Mouse (Mus musculus) adrenal gland, adult 8-10 months (tissue): ENCODE results near the gene Ctns. TPM values are rescaled to one million over a fixed set of nuclear protein-coding genes. Genes with fewer than 3 reads are reported as not detected.
A peak's percentile ranks its signal among the peaks of the same experiment; 100 is the strongest.

ENCODE experiments used
- DNase-seq: peaks from one replicate; pipeline ENCODE4 v3.0.0; 2022
- total RNA-seq, 4 experiments: library from RNA; stranded (reverse); gene quantifications; 2 replicates each; pipeline ENCODE4 v1.2.4; 2022

Gene Ctns
- 10 to 100 TPM; 15.3 to 26.2 (median 20.2) TPM for total RNA-seq

DNA sequence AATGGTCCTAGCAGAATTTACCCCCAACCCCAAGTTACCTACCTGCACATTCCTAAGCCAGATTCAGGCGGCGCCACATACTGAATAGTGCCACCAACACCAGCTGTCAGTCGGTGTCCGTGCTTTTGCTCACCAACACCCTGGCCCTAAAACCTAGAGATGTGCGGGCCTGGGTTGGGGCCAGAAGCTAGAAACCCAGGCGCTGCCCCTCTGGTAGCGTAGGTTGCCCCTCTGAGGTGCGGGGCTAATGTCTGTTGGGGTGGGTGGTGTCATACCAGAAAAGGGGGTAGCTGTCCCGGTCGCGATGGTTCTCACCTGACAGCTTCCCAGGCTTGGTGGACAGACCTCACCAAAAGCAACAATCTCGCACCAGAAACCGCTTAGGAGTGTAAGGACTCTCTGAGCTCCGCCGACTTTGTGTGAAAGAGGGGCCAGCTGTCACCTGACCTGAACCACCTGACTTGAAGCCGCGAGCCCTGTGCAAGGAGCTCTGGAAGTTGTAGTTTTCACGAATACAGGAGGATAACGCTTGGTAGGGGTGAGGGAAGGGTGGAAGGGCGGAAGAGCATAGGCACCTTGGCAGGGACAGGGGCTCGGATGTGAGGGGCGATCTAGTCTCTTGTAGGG, at the start of gene Ctns:
Ctns (minus strand) TSS at position 440 of the 627 bp plus-strand sequence.
- peak; percentile 86 for DNase-seq

DNA sequence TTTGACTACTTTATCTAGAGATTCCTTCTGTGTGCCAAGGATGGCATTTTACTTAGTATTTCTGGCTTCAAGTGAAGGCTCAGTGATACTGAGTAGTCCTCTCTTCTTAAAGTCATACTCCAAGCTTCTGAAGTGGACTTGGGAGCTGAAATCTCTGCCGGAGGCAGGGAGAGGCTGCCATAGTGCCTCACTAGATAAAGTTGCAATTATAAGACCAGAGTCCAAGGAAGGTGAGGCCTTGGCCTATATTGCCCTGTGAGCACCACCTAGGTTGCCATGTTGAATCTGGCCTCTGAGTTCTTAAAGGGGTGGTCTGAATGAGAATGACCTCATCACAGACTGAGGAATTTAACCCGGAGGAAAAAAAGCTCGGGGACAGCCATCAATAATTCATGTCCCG, 43.9 kb upstream of the Ctns start:
- no peak for DNase-seq

DNA sequence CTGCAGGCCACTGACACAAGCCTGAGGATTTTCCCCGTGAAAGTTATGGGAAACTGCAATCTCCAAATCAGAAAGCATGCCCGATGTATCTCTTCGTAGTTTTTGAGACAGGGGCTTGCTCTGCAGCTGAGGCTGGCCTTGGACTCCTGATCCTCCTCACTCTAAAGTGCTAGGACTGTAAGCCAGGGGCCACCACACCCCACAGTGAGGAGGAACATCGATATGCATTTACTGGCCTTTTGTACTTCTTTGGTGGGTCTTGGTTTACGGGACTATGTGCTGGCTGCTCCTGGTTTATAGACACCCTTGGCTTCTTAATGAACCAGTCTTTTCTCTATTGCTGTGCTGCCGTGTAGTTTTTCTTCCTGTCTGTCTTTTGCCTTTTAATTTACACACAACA, 43.4 kb upstream of the Ctns start:
- no peak for DNase-seq

DNA sequence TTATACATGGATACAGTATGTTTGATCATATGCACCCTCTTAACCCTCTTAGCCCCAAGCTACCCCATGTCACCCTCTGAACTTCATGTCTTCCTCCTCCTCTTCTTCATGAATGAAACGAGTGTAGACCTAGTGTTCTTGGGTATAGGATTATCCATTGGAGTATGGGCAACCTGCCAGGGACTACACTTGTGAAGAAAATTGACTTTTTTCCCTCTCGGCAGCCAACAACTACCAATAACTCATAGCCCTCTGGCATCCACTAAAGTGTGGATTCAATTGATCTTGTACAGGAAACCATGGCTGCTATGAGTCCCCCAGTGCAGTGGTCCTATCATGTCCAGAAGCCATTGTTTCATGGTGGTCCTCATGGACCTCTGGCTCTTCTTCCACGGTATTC, 37.9 kb upstream of the Ctns start:
- DNase-seq: no peak

DNA sequence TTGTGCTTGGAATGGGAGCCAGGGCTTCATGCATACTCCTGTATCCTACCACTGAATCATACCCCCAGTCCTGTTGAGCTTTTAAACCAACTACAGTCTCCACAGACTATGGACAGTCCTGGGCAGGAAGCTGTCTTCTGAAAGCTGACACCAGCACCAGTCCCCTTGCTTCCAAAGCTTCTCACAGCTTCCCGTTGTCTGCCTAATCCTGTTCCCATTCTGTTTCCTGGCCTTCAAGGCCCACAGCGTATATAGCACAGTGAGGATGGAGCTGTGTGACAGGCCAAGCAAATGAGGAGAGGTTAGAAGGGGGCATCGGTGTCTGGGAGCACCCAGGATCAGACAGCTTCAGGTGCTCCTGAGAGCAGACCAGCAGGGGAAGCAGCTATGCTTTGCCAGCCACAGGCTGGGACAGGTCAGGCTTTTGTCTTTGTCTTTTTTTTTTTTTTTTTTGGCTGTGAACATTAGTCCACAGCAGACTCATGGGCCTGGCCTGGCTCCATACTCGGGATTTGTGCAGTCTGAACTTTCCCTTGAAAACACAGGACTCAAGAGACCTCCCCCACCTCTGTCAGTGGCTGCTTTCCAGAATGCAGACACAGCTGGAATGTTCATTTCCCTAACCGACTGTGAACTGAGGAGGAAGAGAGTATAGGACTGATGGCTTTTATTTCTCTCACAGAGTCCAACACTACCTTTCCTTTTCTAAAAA, 37.3 kb upstream of the Ctns start:
- DNase-seq: peak; percentile 14

DNA sequence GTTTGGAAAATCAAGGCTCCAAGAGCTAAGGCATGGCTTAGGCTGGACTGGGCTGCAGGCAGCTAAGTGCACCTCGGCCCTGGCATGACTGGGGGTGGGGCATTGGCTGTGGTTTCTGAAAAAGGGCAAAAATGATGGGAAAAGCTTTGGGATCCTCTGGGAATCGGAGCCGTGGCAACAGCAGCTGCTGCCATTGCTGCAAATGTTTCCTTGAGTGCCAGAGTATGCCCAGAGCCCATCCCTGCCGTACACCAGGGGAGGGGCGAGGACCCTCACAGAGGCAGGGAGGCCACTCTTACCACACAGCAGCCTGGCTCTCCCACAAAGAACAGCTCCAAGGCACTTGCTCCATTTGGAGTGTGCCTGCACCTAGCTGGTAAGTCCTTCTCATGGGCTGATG, 35.1 kb upstream of the Ctns start, which contains the start of gene Trpv1:
Trpv1 (plus strand) TSS at position 301 of the 400 bp plus-strand sequence.
- no peak for DNase-seq

DNA sequence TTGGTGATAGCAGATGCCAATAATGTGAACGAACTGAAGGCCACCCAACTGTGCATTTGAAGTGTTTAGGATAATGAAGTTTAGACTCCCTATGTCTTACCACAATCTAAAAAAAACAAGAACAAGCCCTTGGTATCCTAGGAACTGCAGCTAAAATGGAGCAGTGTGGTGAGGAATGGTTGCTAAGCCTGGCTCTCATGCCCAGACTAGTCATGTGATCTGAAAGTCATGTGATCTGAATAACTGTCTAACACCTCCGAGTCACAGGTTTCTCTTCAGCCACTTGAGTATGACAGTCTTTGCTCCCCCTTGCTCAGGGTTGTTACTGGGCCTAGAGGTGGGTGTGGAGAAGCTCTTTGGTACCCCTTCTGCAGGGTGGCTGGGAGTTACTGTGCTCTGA, 33.7 kb upstream of the Ctns start:
- DNase-seq: no peak

DNA sequence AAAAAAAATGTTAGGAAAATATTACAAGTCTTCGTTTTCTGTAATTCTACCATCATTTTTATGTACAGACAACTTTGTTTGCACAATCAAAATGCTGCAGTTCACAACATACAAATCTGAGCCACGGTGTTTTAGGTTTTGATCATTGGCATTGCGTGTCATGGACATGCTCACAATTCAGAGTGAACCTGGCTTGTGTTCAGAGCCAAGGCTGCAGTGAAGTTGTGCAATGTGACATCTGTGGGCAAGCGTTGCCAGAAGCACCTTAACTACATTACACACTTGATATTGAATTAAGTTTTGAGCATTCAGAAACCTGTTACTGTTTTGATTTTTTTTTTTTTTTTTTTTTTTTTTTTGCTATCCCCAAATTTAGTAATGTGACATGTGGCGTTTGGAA, 31.2 kb upstream of the Ctns start:
- no peak for DNase-seq

DNA sequence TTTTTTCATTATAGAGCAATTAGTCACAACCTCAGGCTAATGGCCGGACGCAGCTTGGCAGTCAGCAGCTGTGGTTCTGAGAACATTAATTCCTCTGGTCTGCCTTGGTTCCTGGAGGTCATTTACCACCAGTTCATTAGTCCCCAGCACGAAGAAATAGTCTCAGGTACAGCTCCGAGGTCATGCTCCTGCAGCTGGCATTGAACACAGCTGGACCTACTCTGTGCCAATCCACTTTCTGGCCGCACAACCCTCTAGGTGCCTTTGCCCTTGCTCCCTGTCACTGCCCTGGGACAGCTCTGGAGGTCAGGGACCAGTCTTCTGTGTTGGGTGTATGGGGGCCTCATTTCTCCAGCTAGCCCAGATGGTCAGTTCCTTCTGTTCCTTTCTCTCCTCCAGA, 30.0 kb upstream of the Ctns start:
- DNase-seq: no peak

DNA sequence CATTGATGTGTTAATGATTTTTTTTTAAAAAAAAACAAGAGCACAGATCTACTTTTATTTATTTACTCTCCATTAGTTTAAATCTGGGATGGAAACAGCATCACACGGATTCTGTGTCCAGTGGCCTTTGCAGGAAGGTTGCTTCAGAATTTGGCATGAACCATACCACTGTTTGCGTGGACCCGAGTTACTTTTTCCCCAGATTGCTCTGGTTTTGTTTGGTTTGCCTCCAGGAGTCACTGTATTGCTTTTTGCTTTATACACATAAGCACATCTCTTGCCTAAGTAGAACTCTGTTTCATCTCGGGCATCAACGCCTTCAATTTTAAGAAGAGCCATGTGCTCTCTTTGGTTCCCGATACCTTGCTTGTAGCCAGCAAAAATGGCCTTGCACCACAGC, 27.0 kb upstream of the Ctns start:
- DNase-seq: no peak

DNA sequence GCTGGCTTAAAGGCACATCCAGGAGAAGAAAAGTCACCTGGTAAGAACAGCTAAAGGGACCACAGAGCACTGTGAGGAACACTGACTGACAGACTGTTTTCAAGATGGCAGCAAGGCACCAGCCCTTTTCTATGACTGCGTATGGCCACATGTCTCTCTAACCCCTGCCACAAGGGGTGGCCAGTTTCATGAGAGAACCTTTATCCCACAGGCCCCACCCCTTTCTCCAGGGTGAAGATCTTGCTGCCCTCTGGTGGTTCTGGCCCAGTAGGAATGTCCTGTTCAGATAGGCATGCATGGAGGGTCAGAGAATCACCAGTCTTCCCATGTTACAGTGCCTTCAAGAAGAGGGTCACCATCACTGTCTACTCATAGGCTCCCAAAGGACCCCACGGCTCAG, 25.1 kb upstream of the Ctns start:
- peak; percentile 23 for DNase-seq

DNA sequence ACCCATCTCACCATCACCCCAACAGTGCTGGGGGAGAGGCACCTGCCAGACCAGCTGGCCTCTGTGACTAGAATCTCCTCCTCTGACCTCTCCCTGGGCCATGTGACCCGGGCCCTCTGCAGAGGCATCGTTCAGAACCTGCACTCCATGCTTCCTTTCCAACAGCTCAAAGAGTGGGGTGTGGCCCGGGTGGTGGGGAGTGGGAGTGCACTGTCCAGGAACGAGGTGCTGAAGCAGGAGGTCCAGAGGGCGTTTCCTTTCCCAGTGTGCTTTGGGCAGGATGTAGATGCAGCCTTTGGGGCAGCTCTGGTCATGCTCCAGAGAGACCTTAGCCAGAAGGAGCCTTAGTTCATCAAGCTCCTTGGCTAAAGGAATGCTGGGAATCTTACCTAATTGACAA, 24.0 kb upstream of the Ctns start:
- DNase-seq: no peak

DNA sequence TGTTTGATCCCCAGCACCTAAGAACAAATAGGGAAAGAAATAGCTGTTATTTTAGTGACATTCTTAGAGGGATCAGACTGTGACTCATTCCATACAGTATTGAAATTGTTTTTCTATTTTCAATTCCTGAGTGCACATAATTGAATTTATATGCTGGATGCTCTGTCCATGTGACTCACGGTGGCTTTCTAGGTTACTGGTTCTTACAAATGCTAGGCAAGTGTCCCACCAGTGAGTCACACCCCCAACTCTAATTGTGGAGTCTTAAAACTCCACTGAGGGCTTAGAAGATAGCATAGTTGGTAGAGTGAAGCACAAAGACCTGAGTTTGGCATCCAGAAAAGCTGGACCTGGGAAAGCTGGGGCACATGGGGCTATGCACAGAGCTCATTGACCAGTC, 21.8 kb upstream of the Ctns start:
- DNase-seq: no peak

DNA sequence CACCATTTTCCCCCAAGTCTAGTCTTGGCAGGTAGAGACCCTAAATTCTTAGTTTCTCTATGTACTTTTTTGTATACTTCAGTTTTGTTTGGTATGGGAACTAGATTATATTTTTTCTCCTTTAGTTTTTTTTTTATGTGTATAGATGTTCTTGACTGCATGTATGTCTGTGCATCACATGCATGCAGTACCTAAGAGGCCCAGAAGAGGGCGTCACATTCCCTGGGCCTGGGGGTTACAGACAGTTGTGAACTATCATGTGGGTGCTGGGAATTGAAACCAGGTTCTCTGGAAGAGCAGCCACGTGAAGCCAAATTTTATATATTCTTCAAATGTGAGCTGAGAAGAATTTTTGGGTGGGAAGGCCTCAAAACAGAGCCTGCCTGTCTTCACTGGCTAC, 20.8 kb upstream of the Ctns start:
- DNase-seq: no peak

DNA sequence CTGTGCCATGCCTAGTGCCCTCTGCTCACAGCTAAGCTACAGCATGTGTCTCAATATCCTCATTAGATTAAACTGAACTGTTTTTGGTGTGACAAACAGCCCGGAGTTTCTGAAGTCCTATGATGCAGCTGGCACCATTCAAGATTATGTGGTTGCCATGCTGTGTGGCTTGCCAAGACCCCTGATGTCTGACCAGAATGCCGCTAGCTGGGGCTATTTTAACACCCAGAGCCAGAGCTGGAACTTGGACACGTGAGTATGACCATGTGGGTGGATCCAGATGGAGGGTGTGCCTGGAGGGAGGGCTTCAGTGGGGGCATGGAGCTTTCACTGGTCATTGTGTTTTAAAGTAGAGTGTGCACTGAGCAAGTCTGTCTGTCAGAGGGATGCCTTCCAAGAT, 15.1 kb upstream of the Ctns start:
- DNase-seq: no peak

DNA sequence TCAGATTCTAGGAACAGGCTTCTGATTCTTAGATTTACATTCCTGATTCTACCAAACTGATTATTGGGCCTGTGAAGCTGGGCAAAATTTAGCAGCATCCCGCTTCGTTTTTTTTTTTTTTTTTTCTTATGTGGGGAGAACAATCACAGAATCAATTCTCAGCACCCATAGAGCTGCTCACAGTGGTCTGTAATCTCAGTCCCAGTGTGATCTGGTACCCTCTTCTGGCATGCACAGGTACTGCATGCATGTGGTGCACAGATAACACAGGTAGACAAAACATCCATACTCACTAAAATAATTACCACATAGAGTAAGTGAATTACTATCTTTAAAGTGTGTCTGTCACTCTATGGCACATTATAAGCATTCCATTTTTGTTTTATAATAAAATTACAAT, 8.8 kb upstream of the Ctns start:
- DNase-seq: no peak

DNA sequence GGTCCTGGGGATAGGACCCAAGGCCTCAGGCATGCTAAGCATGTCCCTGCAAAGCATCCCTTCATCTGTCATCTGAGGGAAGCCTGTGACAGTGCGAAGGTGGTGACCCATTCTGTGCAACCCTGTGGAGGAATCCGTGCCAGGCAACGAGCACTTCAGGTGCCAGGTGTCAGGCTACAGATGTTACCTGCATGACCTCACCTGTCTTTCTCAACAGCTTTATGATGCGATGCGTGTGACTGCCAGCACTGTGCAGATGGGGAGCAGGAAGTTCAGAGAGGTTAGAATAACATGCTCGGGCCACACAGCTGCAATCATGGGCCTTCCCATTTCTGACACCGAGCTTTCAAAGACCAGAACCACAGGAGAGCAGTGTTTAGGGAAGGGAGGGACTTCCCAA, 6.4 kb upstream of the Ctns start:
- no peak for DNase-seq

DNA sequence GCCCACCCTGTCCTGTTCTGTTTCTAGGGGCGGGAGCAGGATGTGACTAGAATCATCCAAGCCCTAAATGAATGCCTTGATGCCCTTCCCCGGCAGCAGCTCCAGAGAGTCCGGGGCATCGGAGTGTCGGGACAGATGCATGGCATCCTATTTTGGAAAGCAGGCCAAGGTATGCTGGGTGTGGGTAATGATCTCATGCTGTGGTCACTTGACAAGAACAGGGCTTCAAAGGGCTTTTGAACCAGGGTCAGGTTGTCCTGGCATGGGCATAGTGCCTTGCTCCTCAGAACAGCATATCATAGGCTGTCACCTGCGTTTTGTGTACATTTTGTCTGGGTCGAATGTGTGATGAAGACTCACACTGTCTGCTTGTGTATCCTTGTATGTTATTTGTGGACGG, 5.1 kb upstream of the Ctns start:
- no peak for DNase-seq

DNA sequence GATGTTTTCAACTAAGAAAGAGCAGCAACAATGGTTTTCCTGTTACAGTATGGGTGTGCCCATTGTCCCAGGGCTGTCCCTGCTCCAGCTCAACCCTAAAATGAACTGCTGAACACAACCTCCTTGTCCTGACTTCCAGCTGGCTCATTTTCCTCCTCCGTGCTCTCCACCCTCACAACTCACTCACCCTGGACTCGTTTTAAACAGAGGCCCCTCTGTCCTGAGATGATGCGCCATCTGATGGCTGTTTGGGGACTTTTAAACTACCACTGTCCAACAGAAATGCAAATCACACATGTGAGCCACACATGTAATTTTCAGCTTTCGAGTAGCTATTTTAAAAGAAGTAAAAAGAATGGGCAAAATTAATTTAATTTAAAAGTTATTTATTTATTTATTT, 2.8 kb upstream of the Ctns start:
- no peak for DNase-seq

DNA sequence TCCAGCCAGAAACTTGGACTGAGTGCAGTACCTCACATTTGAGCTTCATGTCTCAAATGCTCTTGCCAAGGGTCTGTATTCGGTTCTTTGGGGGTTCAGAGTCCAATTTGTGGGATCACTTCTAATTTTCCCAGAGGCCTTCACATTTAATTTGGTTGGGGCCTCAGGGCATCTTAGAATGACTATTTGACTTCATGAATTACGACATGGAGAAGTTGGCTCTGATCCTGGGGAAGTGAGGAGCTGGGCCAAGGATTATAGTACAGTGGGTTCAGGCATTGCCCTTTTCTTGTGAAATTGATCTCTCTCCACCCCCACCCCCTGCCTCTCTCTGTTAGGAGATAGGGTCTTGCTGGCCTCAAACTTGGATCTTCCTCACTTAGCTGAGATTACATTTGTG, 2.2 kb upstream of the Ctns start:
- no peak for DNase-seq

DNA sequence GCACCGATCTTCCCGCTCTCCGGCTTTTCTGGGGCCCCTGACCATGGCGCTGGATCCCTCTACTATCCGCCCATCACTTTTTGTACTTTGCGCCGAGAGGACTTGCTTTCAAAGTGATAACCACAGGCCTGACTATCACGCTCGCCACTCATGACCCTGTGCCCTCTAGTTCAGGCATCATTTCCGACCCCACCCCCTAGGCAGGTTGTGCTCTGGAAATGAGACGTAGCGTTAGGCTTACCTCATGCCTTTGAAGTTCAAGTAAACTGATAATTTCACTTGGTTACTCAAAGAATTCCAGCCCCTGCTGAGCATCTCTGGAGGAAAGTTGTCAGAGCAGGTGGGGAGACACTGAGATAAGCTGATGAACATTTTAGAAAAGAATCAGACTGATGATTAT, 1.0 kb upstream of the Ctns start:
- no peak for DNase-seq

DNA sequence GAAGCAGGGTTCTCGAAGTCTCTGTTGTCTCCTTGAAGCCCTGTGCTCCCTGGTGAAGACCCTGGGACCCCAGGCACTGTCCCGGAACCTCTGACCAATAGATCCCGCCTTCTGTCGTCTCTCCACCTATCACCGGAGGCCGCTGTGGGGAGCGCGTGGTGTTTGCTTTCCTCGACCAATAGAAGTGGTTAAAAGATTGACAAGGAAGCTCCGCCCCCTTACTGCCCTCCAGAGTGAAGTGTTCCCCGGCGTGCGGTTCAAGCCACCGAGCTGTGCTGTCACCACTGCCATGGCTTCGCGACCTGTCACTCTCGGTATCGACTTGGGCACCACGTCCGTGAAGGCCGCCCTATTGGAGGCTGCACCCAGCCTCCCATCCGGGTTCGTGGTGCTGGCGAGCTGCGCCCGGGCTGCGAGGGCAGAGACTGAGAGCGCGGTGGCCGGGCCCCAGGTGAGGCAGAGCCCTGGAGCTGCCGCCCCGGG, 429 bp upstream of the Ctns start, which contains the start of gene Shpk:
Shpk (plus strand) TSS at position 231 of the 483 bp plus-strand sequence.
- peak; percentile 94 for DNase-seq

DNA sequence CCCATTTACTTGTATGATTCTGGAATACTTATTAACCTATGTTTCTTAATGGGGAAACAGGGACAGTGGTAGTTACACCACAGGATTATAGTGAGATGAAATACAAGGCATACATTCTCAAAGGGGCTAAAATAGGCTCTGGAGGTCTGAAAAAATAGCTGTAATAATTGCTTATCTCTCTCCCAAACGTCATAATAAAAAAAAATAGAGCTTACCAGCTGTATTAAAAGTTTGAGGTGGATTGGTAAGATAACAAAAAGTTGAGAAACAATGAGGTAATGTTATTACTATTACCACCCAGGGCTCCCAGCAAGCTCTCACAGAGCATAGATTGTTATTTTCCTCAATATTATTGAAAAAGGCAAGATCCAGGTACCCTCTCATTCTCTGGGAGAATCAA, 652 bp downstream of the Ctns start:
- DNase-seq: no peak

DNA sequence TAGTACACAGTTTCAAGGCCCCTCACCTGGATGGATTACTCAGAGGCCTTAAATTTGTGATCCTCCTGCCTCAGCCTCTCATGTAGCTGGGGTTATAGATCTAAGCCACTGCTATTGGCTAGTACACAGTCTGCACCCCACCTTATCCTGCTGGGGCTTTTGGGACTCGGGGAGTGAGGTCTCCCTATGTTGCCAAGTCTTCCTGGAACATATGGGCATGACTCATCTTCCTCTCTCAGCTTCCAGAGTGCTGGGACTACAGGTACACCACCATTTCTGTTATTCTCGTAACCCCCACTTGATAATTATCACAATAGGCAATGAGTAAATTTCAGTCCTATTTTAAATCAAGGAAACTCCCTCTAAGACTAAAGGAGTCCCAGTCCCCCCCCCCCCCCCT, 4.4 kb downstream of the Ctns start:
- no peak for DNase-seq
